Mouse (Mus musculus): Measurements from ENCODE around the gene Chd3. TPM values are rescaled to one million over a fixed set of nuclear protein-coding genes. Genes with fewer than 3 reads are reported as not detected.
A peak's percentile ranks its signal among the peaks of the same experiment; 100 is the strongest.
"Not testable (repeated sequence)": the region's sequence is repeated elsewhere in the genome, so short reads cannot be mapped to it uniquely, and the experiment has no call there.

Gene Chd3
- total RNA-seq, 2 experiments from 2014 or later = 62.0 to 66.7 TPM

GRCm38 (mm10) chr11:69331929-69332405, 37.2 kb downstream of the Chd3 start:
- intact Hi-C loops (cut with DNase I) = loop anchor here (2.0 kb wide), 1 partner anchor 57 kb away; no protein-coding TSS in a partner anchor
- DNase-seq = peak; percentile 83 to 88

- DNase-seq = no peak
- intact Hi-C loops (cut with DNase I) = no loop called here
Observed at GRCm38 (mm10) chr11:69331152-69331551, 38.1 kb downstream of the Chd3 start.

- intact Hi-C loops (cut with DNase I) = no loop called here
- DNase-seq = no peak
Observed at GRCm38 (mm10) chr11:69328517-69328916, 40.7 kb downstream of the Chd3 start.

- intact Hi-C loops (cut with DNase I) = no loop called here
Observed at GRCm38 (mm10) chr11:69327648-69328047, 41.6 kb downstream of the Chd3 start.

GRCm38 (mm10) chr11:69327157-69327442, 42.1 kb downstream of the Chd3 start:
- intact Hi-C loops (cut with DNase I) = no loop called here
- no peak for DNase-seq

More at GRCm38 (mm10) chr11:69327648-69328047, 41.6 kb downstream of the Chd3 start:
- no peak for DNase-seq

GRCm38 (mm10) chr11:69326408-69327156, 42.6 kb downstream of the Chd3 start:
- no peak for DNase-seq
- intact Hi-C loops (cut with DNase I) = no loop called here

- peak; percentile 88 to 91 for DNase-seq
- intact Hi-C loops (cut with DNase I) = loop anchor here (2.0 kb wide), 1 partner anchor 69 kb away; the partner anchor contains the start of genes Cyb5d1 and Naa38
Observed at GRCm38 (mm10) chr11:69325628-69326407, 43.4 kb downstream of the Chd3 start, which contains the start of gene Kcnab3. TSS of gene Kcnab3 (plus strand) at chr11:69326258.

GRCm38 (mm10) chr11:69324749-69325148, 44.5 kb downstream of the Chd3 start:
- no peak for DNase-seq
- intact Hi-C loops (cut with DNase I) = loop anchor here (2.0 to 5.0 kb wide), 2 partner anchors 52 to 70 kb away; partner anchors contain the start of genes Cyb5d1 and Naa38

GRCm38 (mm10) chr11:69323667-69324111, 45.5 kb downstream of the Chd3 start, which contains the start of the genes Cntrob and Trappc1:
TSS of gene Cntrob (minus strand) at chr11:69323775.
TSS of gene Trappc1 (plus strand) at chr11:69323980.
- intact Hi-C loops (cut with DNase I) = loop anchor here (2.0 to 5.0 kb wide), 3 partner anchors 41 to 71 kb away; partner anchors contain the start of genes Cyb5d1 and Naa38
- peak; percentile 99 for DNase-seq

GRCm38 (mm10) chr11:69322693-69323471, 46.3 kb downstream of the Chd3 start:
- peak in 1 of 2 experiments; percentile 20 for DNase-seq
- intact Hi-C loops (cut with DNase I) = loop anchor here (2.0 to 5.0 kb wide), 2 partner anchors 42 to 51 kb away; no protein-coding TSS in a partner anchor

- DNase-seq = no peak
- intact Hi-C loops (cut with DNase I) = loop anchor here (2.0 to 5.0 kb wide), 2 partner anchors 43 to 50 kb away; no protein-coding TSS in a partner anchor
Observed at GRCm38 (mm10) chr11:69322010-69322409, 47.2 kb downstream of the Chd3 start.

- no peak for DNase-seq
- intact Hi-C loops (cut with DNase I) = loop anchor here (5.0 kb wide), 1 partner anchor 49 kb away; no protein-coding TSS in a partner anchor
Observed at GRCm38 (mm10) chr11:69321580-69321979, 47.6 kb downstream of the Chd3 start.

GRCm38 (mm10) chr11:69318000-69318399, 51.2 kb downstream of the Chd3 start:
- DNase-seq; intact Hi-C loops (cut with DNase I): not testable (repeated sequence)

- no peak for DNase-seq
- intact Hi-C loops (cut with DNase I) = no loop called here
Observed at GRCm38 (mm10) chr11:69316361-69316760, 52.8 kb downstream of the Chd3 start.

- DNase-seq = peak; percentile 44 to 50
- intact Hi-C loops (cut with DNase I) = no loop called here
Observed at GRCm38 (mm10) chr11:69311266-69311665, 57.9 kb downstream of the Chd3 start.

GRCm38 (mm10) chr11:69306039-69306438, 63.2 kb downstream of the Chd3 start:
- intact Hi-C loops (cut with DNase I) = no loop called here
- no peak for DNase-seq

GRCm38 (mm10) chr11:69305291-69305690, 63.9 kb downstream of the Chd3 start:
- DNase-seq = no peak
- intact Hi-C loops (cut with DNase I) = no loop called here

- DNase-seq = no peak
- intact Hi-C loops (cut with DNase I) = no loop called here
Observed at GRCm38 (mm10) chr11:69302817-69303216, 66.4 kb downstream of the Chd3 start.

GRCm38 (mm10) chr11:69298231-69298630, 71.0 kb downstream of the Chd3 start:
- no peak for DNase-seq
- intact Hi-C loops (cut with DNase I) = no loop called here

GRCm38 (mm10) chr11:69297799-69298198, 71.4 kb downstream of the Chd3 start:
- intact Hi-C loops (cut with DNase I) = no loop called here
- DNase-seq = no peak
